Mouse (Mus musculus) embryo, embryonic 11.5 days (tissue): Measurements from ENCODE around the gene Gm20765.
"Not testable (repeated sequence)": the region's sequence is repeated elsewhere in the genome, so short reads cannot be mapped to it uniquely, and the experiment has no call there.

Experiments used
- DNase-seq: peaks from one replicate; pipeline ENCODE4 v3.0.0-alpha.2; 2012; ENCODE audit warnings: low read depth, low spot score

The Gm20765 gene

GRCm38 (mm10) chr10:104185233-104185632 is at the start of gene Gm20765:
Gene Gm20765, plus strand, starts transcription at chr10:104185533.
- DNase-seq, result not testable (repeated sequence)

DNA sequence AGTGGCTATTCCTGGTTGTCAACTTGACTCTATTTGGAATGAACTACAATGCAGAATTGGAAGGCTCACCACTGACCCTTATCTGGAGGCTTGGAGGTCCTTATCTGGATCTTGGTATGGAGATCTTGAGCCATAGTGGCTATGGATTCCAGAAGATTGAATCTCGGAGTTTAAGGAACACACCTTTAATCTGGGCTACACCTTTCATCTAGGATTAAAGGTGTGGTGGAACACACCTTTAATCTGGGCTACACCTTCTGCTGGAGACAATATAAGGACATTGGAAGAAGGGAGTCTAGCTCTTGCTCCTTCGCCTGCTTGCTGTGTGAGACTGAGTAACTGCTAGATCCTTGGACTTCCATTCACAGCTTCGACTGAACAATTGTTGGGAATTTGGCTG is 42.6 kb upstream of the Gm20765 start, which contains the start of gene Gm21293:
Gene Gm21293 (plus strand): TSS at position 301 of the 400 bp plus-strand sequence.
- not testable (repeated sequence) for DNase-seq

DNA sequence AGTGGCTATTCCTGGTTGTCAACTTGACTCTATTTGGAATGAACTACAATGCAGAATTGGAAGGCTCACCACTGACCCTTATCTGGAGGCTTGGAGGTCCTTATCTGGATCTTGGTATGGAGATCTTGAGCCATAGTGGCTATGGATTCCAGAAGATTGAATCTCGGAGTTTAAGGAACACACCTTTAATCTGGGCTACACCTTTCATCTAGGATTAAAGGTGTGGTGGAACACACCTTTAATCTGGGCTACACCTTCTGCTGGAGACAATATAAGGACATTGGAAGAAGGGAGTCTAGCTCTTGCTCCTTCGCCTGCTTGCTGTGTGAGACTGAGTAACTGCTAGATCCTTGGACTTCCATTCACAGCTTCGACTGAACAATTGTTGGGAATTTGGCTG is 34.1 kb upstream of the Gm20765 start, which contains the start of gene Gm6763:
Gene Gm6763 (plus strand): TSS at position 301 of the 400 bp plus-strand sequence.
- not testable (repeated sequence) for DNase-seq

- DNase-seq, result not testable (repeated sequence)
These were observed 25.6 kb upstream of the Gm20765 start, which contains the start of gene Gm8764 for GRCm38 (mm10) chr10:104159706-104160105. Gene Gm8764, plus strand, starts transcription at chr10:104160006.

- DNase-seq, result not testable (repeated sequence)
These were observed 17.1 kb upstream of the Gm20765 start, which contains the start of gene Gm21304 for GRCm38 (mm10) chr10:104168215-104168614. Gene Gm21304, plus strand, starts transcription at chr10:104168515.

DNA sequence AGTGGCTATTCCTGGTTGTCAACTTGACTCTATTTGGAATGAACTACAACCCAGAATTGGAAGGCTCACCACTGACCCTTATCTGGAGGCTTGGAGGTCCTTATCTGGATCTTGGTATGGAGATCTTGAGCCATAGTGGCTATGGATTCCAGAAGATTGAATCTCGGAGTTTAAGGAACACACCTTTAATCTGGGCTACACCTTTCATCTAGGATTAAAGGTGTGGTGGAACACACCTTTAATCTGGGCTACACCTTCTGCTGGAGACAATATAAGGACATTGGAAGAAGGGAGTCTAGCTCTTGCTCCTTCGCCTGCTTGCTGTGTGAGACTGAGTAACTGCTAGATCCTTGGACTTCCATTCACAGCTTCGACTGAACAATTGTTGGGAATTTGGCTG is 8.6 kb upstream of the Gm20765 start, which contains the start of gene Gm21312:
Gene Gm21312 (plus strand): TSS at position 301 of the 400 bp plus-strand sequence.
- not testable (repeated sequence) for DNase-seq

DNA sequence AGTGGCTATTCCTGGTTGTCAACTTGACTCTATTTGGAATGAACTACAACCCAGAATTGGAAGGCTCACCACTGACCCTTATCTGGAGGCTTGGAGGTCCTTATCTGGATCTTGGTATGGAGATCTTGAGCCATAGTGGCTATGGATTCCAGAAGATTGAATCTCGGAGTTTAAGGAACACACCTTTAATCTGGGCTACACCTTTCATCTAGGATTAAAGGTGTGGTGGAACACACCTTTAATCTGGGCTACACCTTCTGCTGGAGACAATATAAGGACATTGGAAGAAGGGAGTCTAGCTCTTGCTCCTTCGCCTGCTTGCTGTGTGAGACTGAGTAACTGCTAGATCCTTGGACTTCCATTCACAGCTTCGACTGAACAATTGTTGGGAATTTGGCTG is 8.4 kb downstream of the Gm20765 start, which contains the start of gene Gm4340:
Gene Gm4340 (plus strand): TSS at position 301 of the 400 bp plus-strand sequence.
- DNase-seq, result not testable (repeated sequence)

- no peak for DNase-seq
These were observed 24.3 kb downstream of the Gm20765 start for GRCm38 (mm10) chr10:104209655-104210054.

GRCm38 (mm10) chr10:104210268-104210990 is 25.1 kb downstream of the Gm20765 start:
- no peak for DNase-seq

GRCm38 (mm10) chr10:104214527-104214926 is 29.2 kb downstream of the Gm20765 start:
- DNase-seq, result no peak

DNA sequence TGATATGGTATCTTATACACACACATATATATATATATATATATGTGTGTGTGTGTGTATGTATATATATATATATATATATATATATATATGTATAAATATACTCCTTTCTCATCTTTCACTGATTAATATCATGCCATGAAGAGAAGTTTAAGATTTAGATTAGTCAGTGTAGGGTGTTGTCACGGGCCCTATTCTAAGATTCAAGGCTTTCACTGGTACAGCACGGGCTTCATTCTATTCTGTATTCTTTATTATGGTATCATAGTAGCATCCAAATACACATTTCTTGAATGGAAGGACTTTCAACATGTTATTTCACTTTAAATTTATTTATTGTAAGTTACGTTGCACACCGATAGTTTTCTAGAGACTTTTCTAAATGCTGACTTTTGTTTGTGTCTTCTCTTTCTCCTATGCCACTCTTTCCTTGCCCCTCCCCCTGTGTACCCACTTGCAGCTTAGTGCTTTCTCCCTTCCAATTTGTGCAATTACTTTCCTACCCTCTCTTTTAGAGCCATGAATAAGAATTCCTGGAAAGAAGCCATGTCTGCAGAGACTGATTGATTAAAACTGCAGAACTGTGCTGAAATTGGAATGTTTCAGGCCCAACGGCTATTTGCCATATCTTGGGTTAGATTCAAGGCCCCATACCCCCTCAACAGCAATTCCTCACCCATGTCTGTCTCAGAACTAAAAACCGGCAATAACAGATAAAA is 35.1 kb downstream of the Gm20765 start:
- DNase-seq, result no peak
